Mouse (Mus musculus): ENCODE results near the gene Phgr1. TPM values are rescaled to one million over a fixed set of nuclear protein-coding genes. Genes with fewer than 3 reads are reported as not detected.

Phgr1 gene
- polyA plus RNA-seq (2012; rRNA removed), result 0.08 TPM in 1 of 2 replicates, not detected in the other

GRCm38 (mm10) chr2:118772158-118772874 lies at the start of gene Phgr1:
Gene Phgr1 (plus strand): TSS chr2:118772769.

GRCm38 (mm10) chr2:118728337-118728736 lies 44.2 kb upstream of the Phgr1 start, which contains the start of gene Plcb2:
Gene Plcb2 (minus strand): TSS chr2:118728438.

GRCm38 (mm10) chr2:118745232-118745884 lies 27.2 kb upstream of the Phgr1 start, which contains the start of gene Inafm2:
Gene Inafm2 (plus strand): TSS chr2:118745758.

GRCm38 (mm10) chr2:118761906-118762783 lies 10.4 kb upstream of the Phgr1 start, which contains the start of gene Ccdc9b:
Gene Ccdc9b (minus strand): TSS chr2:118762661.

GRCm38 (mm10) chr2:118779504-118780480 lies 7.2 kb downstream of the Phgr1 start, which contains the start of gene Disp2:
Gene Disp2 (plus strand): TSS chr2:118779719.

GRCm38 (mm10) chr2:118813981-118814836 lies 41.6 kb downstream of the Phgr1 start, which contains the start of gene Knstrn:
Gene Knstrn (plus strand): TSS chr2:118814003.

Other genes starting within 250 kb of the Phgr1 start
- 0.83 and 0.85 TPM in 2 replicates for gene Bmf, start 223.1 kb upstream of the Phgr1 start, polyA plus RNA-seq (2012; rRNA removed)
- 34.7 and 37.0 TPM in 2 replicates for gene Bub1b, start 174.6 kb upstream of the Phgr1 start, polyA plus RNA-seq (2012; rRNA removed)
- gene Pak6, start 109.5 kb upstream of the Phgr1 start, polyA plus RNA-seq (2012; rRNA removed), result 0.32 and 0.50 TPM in 2 replicates
- gene Ankrd63, start 68.8 kb upstream of the Phgr1 start, polyA plus RNA-seq (2012; rRNA removed), result 0.05 and 0.07 TPM in 2 replicates
- 2.8 and 3.7 TPM in 2 replicates for gene Plcb2, start 44.3 kb upstream of the Phgr1 start, polyA plus RNA-seq (2012; rRNA removed)
- gene Inafm2, start 27.0 kb upstream of the Phgr1 start, polyA plus RNA-seq (2012; rRNA removed), result 5.4 and 6.3 TPM in 2 replicates
- 0.38 and 0.41 TPM in 2 replicates for gene Ccdc9b, start 10.1 kb upstream of the Phgr1 start, polyA plus RNA-seq (2012; rRNA removed)
- 0.18 and 0.23 TPM in 2 replicates for gene Disp2, start 7.0 kb downstream of the Phgr1 start, polyA plus RNA-seq (2012; rRNA removed)
- 53.8 and 63.8 TPM in 2 replicates for gene Knstrn, start 41.2 kb downstream of the Phgr1 start, polyA plus RNA-seq (2012; rRNA removed)
- gene Ivd, start 89.2 kb downstream of the Phgr1 start, polyA plus RNA-seq (2012; rRNA removed), result 22.6 and 25.5 TPM in 2 replicates
- gene Bahd1, start 127.6 kb downstream of the Phgr1 start, polyA plus RNA-seq (2012; rRNA removed), result 4.4 and 5.5 TPM in 2 replicates
- gene Chst14, start 153.7 kb downstream of the Phgr1 start, polyA plus RNA-seq (2012; rRNA removed), result 3.5 TPM in 2 replicates

All from liver, embryonic 14 days (tissue).